Mouse (Mus musculus): ENCODE results near the gene March10.

Gene March10

DNA sequence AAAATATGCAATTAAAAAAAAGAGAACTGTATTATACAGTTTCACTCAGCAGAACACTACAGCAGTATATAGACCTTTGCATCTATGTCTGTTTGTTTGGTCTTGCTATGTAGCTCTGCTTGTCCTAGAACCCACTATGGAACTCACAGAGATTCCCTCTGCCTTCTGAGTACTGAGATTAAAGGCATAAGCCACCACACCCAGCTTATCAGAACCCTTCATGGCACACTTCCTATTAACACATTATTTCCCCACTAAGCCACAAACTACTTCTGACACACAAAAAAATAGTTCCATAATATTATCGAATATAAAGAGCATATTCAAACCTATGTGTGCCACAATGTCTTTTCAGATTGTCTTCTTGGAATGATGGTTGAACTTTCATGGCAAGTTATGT is 42.5 kb downstream of the March10 start:
- no peak for ATAC-seq (ENCODE audit: insufficient number of reproducible peaks, low FRiP score, low TSS enrichment)

DNA sequence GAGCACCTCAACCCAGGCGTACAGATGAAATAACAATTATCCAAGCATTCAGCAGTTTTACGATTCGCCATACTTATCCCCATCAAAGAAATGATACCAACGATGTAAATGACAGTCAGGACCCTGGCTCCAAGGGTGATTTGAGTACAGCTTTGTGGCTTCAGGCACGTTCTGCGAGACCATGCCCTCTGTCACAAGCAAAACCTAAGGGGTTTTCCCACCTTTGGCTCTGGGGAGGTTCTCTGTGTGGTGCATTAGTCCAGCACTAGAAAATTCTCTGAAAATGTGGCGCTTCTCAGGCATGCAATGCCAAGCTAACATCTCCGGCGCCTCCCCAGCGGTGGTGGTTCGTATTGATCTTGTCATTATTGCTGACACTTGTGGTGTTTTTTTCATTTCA is 47.1 kb downstream of the March10 start:
- ATAC-seq (ENCODE audit: insufficient number of reproducible peaks, low FRiP score, low TSS enrichment): no peak

DNA sequence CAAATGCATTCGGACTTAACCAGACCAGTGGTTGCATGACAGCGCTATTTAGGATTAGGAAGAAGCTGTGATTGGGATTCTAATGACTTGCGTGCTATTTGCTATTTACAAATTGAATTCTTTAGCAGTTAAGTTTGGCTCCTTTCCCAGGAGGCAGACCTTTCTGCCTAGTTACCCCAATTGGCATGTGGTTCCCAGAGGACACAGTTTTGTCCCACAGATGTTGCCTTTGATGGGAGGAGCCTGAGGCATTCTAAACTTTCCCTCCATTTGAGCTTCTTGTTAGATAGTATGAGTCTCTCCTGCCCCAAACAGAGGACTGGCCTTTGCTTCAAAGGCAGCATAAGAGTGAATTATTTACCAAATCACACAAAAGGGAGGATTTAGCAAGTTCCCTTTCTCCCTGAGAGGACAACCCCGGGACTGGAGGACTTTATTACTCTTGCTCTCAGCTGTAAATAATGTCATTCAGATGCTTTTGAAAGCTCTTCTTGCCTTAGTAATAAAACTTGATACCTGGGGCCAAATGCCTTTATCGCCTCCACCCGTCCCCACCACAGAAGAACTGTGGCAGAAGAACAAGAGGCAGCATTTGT is 48.6 kb downstream of the March10 start:
- ATAC-seq (ENCODE audit: insufficient number of reproducible peaks, low FRiP score, low TSS enrichment): no peak

DNA sequence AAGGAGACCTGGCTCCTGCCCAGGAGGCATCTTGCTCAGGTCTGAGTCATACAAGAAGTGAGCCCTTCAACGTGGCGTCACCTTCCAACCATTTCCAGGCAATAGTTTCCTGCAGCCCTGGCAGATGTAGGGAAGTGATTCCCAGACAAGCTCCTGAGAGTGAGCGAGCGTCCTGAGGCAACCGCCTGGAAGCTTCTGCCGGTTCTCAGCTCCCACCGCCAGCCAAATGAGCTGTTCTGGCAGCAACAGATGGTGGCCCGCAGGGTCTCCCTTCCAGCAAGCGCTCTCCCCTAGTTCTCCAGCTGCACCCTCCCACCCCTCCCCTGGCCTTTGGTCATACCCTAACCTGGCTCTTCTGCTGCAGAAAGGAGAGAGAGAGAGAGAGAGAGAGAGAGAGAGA is 54.2 kb downstream of the March10 start:
- ATAC-seq (ENCODE audit: insufficient number of reproducible peaks, low FRiP score, low TSS enrichment): no peak

DNA sequence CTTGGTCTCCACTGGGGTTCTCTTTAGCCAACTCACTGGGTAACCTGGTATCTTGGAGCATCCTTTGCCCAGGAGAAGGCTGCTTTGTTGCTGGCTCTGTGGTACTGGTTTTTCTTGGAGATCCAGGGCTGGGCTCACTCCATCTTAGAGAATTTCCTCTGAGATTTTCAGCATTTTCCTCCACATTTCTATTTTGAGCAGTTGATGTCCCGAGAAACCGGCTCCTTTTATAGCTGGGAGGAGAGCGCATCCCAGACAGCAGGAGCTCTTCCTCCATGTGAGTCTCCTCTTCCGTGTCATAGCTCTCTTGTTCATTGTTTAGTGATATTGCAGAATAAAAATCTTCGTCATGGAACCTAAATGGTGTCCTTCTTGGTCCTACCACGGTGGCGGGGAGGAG is 66.2 kb downstream of the March10 start:
- no peak for ATAC-seq (ENCODE audit: insufficient number of reproducible peaks, low FRiP score, low TSS enrichment)

DNA sequence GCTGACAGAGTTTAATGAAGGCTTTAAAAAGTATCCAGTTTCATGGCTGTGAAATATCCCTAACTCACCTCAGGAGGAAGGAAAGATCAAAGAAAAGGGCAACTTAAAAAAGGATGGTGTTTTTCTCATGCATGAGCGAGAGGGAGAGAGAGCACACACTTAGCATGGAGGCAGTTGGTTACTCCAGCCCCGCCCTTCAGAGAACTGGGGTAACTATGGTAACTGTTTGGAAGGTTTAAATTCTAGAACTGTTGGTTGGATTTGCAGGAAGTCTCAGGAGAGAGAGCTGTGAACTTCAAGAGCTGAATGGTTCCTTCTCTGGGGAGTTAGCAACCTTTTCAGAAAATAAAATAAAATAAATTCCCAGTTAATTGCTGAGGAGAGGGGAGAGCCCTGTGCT is 67.9 kb downstream of the March10 start:
- no peak for ATAC-seq (ENCODE audit: insufficient number of reproducible peaks, low FRiP score, low TSS enrichment)

DNA sequence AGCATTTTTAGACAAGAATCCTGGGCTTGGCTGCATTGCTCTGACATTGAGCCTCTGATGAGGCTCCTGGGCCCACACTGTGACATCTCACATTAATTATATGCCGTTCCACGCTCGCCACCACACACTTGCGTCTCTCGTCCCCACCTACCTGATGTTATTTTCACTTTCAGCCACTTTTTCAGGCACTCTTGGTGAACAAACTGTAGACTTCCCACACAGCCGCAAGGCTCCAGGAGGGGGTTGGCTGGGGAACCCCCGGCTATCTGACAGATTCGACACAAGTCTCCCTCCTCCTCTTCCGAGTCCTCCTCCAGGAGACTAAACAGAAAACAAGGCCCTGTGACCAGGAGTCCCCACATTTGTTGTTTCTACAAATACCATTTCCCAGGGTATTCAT is 71.3 kb downstream of the March10 start:
- ATAC-seq (ENCODE audit: insufficient number of reproducible peaks, low FRiP score, low TSS enrichment): no peak

DNA sequence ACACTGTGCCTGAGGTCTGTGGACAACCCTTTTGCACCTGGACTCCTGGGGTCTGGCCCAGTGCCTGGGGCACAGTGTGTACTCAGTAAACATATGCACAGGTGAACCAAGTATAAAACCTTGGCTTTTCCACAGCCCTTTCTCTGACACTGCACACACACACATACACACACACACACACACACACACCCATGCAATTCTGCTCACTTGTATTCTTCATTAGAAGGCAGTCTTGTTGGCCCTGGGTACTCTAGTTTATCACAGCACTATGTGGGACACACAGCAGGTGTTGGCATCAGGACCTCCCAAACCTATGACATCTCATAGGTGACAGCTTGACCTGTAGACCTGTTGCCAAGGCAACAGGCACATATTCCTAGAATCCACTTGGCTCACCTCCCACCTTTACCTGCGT is 80.7 kb downstream of the March10 start:
- ATAC-seq (ENCODE audit: insufficient number of reproducible peaks, low FRiP score, low TSS enrichment): no peak

DNA sequence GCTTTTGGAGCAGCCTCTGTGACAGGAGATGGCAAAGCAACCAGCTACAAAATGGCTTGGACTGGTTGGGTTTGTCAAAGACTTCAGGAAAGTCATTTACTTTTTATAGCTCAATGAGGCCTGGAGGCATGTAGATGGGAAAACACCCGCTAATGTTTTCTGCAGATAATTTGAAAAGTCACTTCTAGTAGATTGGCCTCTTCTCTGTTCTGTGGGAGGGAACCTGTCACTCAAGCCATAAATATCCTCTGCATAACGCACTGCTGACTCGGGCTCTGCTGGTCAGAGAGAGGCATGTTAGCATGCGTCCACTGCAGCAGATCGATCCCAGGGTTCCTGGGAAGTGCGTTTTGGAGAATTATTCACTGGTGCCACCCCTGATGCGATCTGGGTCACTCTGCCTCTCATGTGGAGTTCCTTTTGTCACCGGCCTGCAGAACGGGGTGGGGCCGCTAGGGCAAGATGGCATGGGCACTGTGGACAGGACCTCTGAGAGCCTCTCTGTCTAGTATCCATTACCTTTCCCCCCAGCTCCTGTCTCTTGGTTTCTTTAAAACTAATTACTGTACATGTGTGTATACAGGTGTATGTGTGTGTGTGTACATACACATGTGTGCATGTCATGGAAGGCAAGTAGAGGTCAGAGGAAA is 81.9 kb downstream of the March10 start:
- no peak for ATAC-seq (ENCODE audit: insufficient number of reproducible peaks, low FRiP score, low TSS enrichment)

DNA sequence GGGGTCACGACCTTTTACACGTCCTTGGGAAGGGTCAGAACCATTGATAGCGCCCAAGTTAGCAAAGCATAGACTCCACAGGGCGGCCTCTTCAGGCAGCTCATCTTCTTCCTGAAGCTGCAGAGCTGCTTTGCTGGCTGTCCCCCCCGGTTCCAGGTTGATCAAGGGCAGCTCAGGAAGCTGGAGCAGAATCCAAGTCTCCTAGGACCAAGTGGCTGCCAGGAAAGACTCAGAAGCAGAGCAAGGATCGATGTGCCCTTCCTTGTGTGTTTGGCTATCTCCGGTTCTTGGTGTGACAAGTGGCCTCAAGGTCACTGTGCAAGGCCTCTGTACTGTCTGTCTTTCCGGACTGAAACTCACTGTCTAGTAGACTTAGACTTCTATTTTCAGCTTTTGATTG is 82.7 kb downstream of the March10 start:
- ATAC-seq (ENCODE audit: insufficient number of reproducible peaks, low FRiP score, low TSS enrichment): no peak

DNA sequence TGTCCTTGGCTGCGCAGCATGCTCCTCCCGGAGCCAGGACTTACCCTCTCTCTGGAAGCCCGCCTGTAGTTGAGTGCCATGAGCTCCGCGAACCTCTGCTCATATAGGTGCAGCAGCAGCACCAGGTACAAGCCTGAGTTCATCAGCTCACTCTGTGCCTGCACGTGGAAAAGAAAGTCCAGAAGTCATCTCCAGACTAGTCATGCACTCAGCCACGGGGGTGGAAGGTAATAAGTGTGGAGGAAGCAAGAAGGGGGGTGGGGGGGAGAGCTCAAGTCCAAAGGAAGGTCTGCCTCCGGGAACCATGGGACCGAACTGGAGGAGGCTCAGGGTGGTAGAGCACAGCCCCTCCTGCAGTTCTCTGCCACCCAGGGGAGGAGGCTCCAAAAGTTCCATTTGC is 84.7 kb downstream of the March10 start:
- ATAC-seq (ENCODE audit: insufficient number of reproducible peaks, low FRiP score, low TSS enrichment): no peak

DNA sequence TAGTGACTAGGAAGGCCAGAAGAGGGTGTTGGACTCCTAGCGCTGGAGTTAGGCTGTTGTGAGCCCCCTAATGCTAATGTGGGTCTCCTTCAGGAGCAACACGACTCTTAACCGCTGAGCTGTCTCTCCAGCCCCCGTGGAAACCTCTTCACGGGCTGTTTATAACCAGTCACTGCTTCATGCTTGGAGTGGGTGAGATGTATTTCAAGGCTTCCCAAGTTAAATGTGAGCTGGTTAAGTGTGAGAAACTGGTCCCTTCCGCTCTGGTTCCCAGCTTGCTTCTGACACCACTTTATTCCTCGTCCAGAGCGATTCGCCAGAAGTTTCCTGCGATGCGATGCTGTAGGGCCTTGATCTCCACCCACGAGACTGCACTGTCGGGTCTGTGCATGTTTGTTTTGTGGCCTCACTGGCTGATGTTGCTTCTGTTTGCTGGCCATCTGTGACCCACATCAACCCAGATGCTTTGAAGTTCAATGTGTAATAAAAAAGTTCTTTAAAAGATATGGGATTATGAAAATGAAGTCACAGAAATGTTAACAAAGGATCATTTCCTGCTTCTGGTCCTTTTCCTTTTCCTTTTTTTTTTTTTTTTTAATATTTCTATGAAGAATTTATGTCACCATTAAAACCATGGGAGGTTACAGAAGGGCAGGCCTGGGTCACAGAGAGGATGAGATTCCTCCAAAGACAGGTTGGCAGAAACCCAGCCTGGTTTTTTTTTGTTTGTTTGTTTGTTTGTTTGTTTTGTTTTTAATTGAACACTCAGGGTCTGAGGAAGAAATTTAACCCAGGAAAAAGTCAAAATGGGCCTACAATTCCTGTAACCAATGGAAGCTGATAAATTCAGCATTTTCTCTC is 86.8 kb downstream of the March10 start:
- ATAC-seq (ENCODE audit: insufficient number of reproducible peaks, low FRiP score, low TSS enrichment): no peak

DNA sequence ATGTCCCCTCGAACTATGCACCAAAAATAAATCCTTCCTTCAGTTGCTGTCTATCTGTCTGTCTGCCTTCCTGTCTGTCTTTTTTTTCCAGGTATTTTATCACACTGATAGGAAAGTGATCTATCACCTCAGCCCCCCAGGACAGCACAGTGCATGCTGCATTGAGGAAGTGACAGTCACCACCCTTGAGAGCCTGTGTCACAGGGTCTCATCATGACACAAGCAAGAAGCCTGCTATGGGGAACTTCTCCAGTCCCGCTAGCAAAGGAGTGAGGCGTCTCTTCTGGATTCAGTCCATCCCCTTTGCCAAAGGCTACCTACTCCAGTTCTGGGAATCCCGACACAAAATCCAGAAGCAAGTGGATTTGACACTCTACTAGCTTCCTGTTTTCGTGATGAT is 87.7 kb downstream of the March10 start:
- ATAC-seq (ENCODE audit: insufficient number of reproducible peaks, low FRiP score, low TSS enrichment): no peak

DNA sequence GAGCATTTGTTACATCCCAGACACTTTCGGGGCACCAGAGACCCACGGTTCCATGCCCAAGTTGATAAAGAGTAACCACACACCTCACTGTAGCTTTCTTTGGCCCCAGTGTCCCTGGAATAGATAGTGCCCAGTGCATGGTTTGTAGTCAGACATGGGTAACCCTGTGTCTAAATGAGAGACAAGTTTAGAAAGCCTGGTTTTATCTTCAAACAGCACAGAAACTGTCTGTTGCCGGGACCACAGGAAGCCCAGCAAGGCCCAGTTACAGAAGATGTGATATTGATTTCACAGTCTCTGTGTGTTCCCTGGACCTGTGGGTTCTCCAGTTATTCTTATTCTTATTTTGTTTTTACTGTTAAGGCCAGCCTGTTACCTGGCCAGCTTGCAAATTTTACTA is 89.4 kb downstream of the March10 start:
- no peak for ATAC-seq (ENCODE audit: insufficient number of reproducible peaks, low FRiP score, low TSS enrichment)

DNA sequence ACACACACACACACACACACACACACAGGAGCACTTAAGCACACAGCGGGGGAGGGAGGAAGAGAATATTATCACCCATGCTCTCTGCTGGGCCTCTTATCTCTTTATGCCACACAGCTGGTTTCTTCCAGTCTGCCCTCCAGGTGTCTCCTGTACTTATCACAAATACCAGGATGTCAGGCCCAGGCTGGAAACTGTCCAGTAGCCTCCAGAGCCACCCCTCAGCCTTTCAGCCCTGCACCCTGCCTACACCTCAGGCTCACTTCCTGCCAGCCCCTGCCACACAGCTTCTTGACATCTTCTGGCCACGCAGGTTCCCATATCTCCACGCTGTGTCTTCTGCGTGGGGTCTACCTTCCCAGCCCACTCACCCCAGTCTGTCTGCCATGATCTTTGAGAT is 90.5 kb downstream of the March10 start:
- no peak for ATAC-seq (ENCODE audit: insufficient number of reproducible peaks, low FRiP score, low TSS enrichment)

DNA sequence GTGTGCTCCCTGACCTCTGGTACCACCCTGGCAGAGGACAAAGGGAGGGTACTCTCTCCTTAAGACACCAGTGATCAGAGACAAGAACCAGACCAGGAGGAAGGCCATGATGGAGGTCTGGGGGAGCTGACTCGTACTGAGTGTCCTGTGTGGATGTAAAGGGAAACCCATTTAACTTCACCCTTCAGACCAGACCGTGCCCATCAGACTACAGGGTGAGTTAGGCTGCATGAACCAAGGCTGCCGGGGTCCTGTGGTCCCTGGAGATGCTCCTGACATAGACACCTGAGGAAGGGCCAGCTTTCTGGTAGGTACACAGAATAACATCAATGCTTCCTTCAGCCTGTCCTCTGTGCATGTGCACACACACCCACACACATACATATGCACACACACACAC is 90.9 kb downstream of the March10 start:
- ATAC-seq (ENCODE audit: insufficient number of reproducible peaks, low FRiP score, low TSS enrichment): no peak

DNA sequence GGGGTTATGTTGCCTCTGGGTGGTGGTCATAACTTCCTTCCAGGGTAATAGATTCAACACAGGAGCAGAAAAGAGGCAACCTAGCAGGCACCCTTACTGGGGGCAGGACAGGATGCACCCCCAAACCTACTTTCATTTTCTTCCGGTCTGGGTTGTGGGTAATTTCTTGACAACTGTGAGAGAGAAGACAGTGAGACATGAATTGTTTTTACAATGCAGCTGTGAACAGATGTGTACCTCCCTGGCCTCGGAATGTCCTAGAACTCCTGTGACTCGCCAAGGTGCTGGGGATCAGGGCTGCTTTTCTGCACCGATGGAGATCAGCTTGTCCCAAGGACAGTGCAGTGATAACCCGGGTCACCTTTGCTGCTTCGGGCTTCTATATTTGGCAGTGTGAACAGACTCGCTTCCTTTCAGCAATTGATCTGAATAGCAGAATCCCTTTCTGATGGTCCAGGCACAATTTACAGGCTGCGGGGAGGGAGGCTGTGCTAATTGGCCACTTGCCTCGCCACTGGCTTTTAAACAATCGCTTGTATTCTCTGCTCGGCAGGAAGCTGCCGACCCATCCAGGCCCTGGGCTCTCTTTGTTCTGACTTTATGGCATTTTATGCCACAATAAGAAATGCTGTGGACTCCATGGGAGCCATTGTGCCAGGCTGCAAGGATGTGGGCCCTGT is 92.0 kb downstream of the March10 start:
- no peak for ATAC-seq (ENCODE audit: insufficient number of reproducible peaks, low FRiP score, low TSS enrichment)

DNA sequence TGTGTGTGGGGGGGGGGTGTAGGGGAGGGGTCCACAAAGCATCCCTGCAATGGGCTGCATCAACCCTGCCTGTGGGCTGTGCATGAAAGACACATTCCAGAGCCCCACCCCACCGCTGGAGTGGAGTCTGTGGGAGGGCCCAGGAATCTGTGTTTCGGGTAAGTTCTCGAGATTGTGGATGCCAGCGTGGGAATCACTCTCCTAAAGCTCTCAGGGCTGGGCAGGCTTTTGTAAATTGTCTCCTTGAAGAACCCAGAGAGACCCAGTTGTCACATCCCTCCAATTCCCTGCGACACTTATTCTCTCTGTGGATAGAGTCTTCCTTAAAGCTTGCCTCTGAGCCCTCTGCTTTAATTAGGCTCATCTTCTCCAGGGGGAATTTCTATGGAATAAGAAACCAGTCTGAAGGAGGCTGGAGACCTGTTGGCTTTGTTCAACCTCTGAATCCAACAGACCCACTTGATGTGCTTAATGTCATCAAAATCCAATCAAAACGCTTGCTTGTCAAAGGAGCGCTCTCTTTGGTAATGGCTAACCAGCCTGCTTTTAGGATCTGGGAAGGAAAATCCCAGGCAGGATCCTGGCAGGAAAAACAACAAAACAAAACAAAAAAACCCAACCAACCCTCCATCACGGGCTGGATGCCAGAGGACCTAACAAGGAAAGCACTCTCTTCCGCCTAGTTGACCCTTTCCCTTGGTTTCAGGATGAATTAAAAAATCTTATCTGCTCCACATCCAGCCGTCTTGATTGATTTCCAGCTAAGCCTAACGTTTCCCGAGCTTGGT is 92.7 kb downstream of the March10 start:
- no peak for ATAC-seq (ENCODE audit: insufficient number of reproducible peaks, low FRiP score, low TSS enrichment)

DNA sequence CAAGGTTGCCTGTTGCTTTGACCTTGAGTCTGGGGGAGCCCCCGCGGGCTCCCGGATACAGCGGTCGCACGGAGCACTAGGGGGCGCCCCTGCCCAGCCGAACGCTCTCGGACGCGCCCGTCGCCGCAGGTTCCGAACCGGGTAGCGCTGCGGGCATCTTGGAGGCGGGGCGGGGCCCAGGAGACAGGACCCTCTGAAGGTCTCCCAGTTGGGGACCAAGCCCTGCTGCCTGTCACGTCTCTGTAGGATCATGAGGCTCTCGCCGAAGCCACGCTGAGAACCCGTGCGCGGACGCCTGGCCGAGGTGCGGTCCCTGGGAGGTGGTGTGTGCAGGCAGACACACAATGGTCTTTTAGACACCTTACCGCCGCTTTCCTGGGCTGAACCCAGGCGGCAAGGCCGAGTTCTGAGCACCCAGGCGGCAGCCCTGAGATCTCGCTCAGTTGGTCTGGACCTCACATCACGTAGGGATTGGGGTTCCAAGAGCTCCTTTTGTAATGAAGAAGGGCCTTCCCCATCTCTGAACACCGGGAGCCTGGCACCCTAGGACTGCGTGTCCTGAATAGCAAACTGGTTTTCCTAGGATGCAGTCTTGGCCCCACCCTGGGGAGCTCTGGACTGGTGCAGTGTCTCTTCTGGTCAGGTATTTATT is 93.5 kb downstream of the March10 start:
- 0 out of 2 replicates have a peak, but pooled peaks have one; percentile 15 for ATAC-seq (ENCODE audit: insufficient number of reproducible peaks, low FRiP score, low TSS enrichment)
